Mouse (Mus musculus): ENCODE results near the gene Hdc.
"Not testable (repeated sequence)": the region's sequence is repeated elsewhere in the genome, so short reads cannot be mapped to it uniquely, and the experiment has no call there.

Hdc gene

GRCm38 (mm10) chr2:126619249-126619704 lies at the start of gene Hdc:
Hdc (minus strand) TSS chr2:126619299.
- DNase-seq (ENCODE audit: low spot score) = no peak

- DNase-seq (ENCODE audit: low spot score) = no peak
Observed at GRCm38 (mm10) chr2:126668621-126669252, 49.6 kb upstream of the Hdc start.

- DNase-seq (ENCODE audit: low spot score) = no peak
Observed at GRCm38 (mm10) chr2:126665984-126666383, 46.9 kb upstream of the Hdc start.

GRCm38 (mm10) chr2:126663481-126663880 lies 44.4 kb upstream of the Hdc start:
- DNase-seq (ENCODE audit: low spot score) = peak; percentile 61

GRCm38 (mm10) chr2:126652929-126653328 lies 33.8 kb upstream of the Hdc start:
- DNase-seq (ENCODE audit: low spot score) = no peak

GRCm38 (mm10) chr2:126647762-126648161 lies 28.7 kb upstream of the Hdc start:
- no peak for DNase-seq (ENCODE audit: low spot score)

- DNase-seq (ENCODE audit: low spot score) = no peak
Observed at GRCm38 (mm10) chr2:126646461-126646860, 27.4 kb upstream of the Hdc start.

- DNase-seq (ENCODE audit: low spot score) = no peak
Observed at GRCm38 (mm10) chr2:126644768-126645167, 25.7 kb upstream of the Hdc start.

- no peak for DNase-seq (ENCODE audit: low spot score)
Observed at GRCm38 (mm10) chr2:126640298-126640697, 21.2 kb upstream of the Hdc start.

GRCm38 (mm10) chr2:126635939-126636823 lies 17.1 kb upstream of the Hdc start:
- no peak for DNase-seq (ENCODE audit: low spot score)

- no peak for DNase-seq (ENCODE audit: low spot score)
Observed at GRCm38 (mm10) chr2:126633165-126633564, 14.1 kb upstream of the Hdc start.

GRCm38 (mm10) chr2:126628455-126628995 lies 9.4 kb upstream of the Hdc start:
- DNase-seq (ENCODE audit: low spot score) = peak; percentile 52

GRCm38 (mm10) chr2:126623138-126623537 lies 4.0 kb upstream of the Hdc start:
- no peak for DNase-seq (ENCODE audit: low spot score)

- DNase-seq (ENCODE audit: low spot score) = no peak
Observed at GRCm38 (mm10) chr2:126622455-126622854, 3.4 kb upstream of the Hdc start.

GRCm38 (mm10) chr2:126618470-126619179 lies 474 bp downstream of the Hdc start:
- no peak for DNase-seq (ENCODE audit: low spot score)

GRCm38 (mm10) chr2:126615355-126615754 lies 3.7 kb downstream of the Hdc start:
- DNase-seq (ENCODE audit: low spot score) = no peak

GRCm38 (mm10) chr2:126609600-126609999 lies 9.5 kb downstream of the Hdc start:
- not testable (repeated sequence) for DNase-seq (ENCODE audit: low spot score)

- no peak for DNase-seq (ENCODE audit: low spot score)
Observed at GRCm38 (mm10) chr2:126607553-126608203, 11.4 kb downstream of the Hdc start.

- no peak for DNase-seq (ENCODE audit: low spot score)
Observed at GRCm38 (mm10) chr2:126606688-126607062, 12.4 kb downstream of the Hdc start.

- no peak for DNase-seq (ENCODE audit: low spot score)
Observed at GRCm38 (mm10) chr2:126606061-126606687, 12.9 kb downstream of the Hdc start.

- no peak for DNase-seq (ENCODE audit: low spot score)
Observed at GRCm38 (mm10) chr2:126601918-126602600, 17.0 kb downstream of the Hdc start.
